Mouse (Mus musculus) embryo, embryonic 10.5 days (tissue): ENCODE measurements around the gene Slc38a1.
"Not testable (repeated sequence)": the region's sequence is repeated elsewhere in the genome, so short reads cannot be mapped to it uniquely, and the experiment has no call there.

ENCODE experiments used
- DNase-seq: peaks from one replicate; pipeline ENCODE4 v3.0.0-alpha.2; 2015; ENCODE audit warnings: low spot score

The Slc38a1 gene

DNA sequence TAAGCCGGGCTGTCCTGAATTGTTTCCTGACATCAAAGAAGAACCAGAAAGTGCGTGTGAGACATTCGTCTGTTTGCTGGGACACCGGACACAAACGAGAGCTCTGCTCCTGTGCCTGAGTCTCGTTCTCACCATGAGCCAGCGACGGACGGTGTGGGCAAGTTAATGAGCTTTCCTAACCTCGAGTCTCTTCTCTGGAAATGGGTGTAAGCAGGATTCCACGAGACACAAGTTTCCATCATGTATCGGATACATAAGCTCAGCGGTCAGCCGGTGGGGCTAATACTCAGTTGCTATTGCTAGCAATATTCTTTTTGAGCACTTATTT lies 15.5 kb upstream of the Slc38a1 start:
- no peak for DNase-seq

DNA sequence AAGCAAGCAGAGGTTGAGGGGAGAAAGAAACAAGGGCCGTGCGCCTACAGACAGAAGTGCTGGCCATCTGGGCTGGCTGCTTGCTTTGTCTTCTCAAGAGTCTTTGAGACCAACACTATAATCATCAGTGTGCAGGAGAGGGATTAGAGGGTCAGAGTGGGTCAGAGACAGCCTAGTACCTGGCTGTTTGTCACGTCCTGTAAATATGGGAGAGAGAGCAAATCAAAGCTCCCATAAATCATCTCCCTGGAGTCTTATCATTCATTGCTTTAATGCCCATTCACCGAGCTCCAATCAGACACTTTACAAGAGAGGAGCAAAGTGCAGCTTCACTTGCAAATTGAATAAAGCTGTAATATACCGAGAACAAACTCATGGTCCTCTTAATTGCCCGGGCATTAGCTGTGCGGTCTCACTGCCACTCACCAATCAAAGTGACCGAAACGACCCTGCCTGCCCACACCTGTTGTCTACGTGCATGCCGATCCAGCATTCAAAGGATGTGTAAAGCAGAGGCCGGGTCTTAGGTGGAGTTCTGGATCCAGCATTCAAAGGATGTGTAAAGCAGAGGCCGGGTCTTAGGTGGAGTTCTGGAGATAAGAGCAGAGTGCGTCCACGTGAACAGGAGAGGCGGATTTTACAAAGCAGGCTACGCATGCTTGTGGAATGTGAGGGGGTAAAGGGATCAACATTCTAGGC lies 15.0 kb upstream of the Slc38a1 start:
- no peak for DNase-seq

- no peak for DNase-seq
These were observed 12.8 kb upstream of the Slc38a1 start for GRCm38 (mm10) chr15:96655514-96655913.

DNA sequence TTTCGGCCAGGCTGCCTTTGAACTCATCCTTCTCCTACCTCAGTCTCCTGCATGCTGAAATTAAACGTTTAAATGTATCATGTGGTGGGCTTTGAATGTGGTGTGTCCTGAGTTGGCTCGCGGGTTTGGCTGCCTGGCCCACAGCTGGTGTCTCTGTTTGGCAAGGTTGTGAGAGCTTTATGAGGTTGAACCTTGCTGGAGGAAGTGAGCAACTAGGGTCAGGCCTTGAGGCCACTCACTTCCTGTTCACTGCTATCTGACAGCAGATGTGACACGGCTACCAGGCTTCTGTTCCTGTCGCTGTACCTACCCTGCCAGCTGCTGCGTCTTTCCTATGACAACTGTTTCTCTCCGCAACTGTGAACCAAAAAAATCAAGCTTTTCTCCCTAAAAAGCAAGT lies 12.0 kb upstream of the Slc38a1 start:
- DNase-seq, result peak; percentile 28

DNA sequence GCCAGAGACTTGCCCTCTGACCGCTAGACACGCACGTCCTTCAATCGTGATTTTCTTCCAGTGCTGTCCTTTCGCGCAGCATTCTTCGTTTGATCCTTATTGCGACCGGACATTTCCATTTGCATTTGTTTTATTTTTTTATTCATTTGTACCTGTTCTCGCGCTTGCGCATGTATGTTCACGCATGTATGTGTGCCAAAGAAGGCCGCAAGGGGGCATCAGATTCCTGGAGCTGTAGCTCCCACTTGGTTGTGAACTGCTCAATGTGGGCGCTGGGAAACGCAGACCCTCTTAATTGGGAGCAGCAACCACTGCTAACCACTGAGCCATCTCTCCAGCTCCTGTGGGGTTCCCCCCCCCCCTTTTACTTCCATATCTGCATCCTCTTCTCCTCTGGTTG lies 10.3 kb upstream of the Slc38a1 start:
- DNase-seq, result no peak

GRCm38 (mm10) chr15:96652531-96652930 lies 9.8 kb upstream of the Slc38a1 start:
- no peak for DNase-seq

GRCm38 (mm10) chr15:96647376-96647775 lies 4.7 kb upstream of the Slc38a1 start:
- no peak for DNase-seq

- peak; percentile 71 for DNase-seq
These were observed 785 bp downstream of the Slc38a1 start for GRCm38 (mm10) chr15:96641821-96642435.

- peak; percentile 89 for DNase-seq
These were observed 1.4 kb downstream of the Slc38a1 start for GRCm38 (mm10) chr15:96641111-96641820.

GRCm38 (mm10) chr15:96640291-96640985 lies 2.3 kb downstream of the Slc38a1 start:
- DNase-seq, result peak; percentile 84

GRCm38 (mm10) chr15:96639630-96640029 lies 3.1 kb downstream of the Slc38a1 start:
- DNase-seq, result peak; percentile 17

DNA sequence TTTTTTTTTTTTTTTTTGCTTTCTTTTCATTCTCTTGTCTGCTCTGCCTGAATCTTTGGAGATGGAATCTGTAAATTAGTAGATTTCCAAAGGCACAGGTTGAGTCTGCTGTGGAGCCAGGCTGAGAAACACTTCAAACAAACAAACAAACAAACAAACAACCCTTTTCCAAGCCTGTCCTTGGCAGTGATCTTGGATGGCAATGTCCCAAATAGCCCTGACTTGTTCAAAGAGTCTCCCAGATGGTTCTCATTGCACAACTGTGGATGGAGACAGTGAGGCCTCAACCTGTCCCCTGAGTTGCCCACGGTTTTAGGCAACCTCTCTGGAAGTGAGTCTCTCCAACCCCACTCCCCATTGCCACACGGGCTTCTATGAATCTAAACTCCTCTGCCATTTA lies 4.1 kb downstream of the Slc38a1 start:
- DNase-seq, result no peak

DNA sequence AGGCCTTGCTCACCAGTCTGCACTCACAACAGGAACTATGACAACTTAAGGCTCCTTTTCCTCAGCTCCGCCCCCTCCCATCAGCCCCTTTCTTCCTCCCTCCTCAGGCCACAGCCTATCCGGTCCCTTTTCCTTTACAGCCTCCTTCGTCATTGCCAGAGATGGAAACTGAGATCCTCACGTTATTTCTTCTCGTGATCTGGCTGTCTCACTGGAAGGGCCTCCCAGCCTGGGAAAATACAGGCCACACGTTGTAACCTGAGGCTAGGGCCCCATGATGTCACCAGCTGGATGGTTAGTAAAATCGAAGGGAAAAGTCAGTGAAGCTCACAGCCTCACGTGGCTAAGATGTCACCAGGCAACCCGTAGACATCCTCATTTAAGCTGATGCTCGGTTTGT lies 4.5 kb downstream of the Slc38a1 start:
- peak; percentile 34 for DNase-seq

- peak; percentile 24 for DNase-seq
These were observed 7.9 kb downstream of the Slc38a1 start for GRCm38 (mm10) chr15:96634670-96635405.

DNA sequence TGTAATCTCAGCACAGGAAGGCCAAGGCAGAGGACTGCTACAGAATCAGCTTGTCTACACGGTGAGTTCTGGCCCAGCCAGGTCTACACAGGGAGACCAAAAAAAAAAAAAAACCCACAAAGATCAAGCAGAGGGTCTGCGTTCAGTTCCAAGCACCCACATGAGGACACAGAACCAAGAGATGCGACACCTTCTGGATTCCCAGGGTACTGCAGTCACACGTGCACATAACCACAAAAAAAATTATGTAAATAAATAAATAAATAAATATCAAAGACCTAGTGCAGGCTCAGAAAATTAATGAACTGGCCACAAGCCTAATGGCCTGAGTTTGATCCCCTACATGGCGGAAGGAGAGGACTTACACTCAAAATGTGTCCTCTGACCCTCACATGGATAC lies 10.5 kb downstream of the Slc38a1 start:
- no peak for DNase-seq

GRCm38 (mm10) chr15:96631107-96631718 lies 11.5 kb downstream of the Slc38a1 start:
- DNase-seq, result no peak

DNA sequence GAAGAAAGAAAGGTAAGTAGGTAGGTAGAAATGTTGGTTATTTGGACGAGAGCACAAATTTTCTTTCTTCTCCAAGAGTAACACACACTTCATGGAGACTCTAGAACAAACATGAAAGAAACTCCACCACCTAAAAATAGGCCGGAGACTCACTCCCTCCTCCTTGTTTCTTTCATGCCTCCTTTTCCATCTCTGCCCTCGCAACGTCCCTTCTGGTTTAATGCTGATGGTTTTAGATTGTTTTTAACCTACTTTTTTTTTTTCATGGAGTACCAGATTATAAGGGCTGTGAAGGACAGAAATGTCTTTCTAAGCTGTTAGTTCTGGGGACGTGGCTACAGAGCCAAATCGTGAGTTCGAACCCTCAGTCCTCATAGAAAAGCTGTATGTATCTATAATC lies 14.5 kb downstream of the Slc38a1 start:
- DNase-seq, result no peak

DNA sequence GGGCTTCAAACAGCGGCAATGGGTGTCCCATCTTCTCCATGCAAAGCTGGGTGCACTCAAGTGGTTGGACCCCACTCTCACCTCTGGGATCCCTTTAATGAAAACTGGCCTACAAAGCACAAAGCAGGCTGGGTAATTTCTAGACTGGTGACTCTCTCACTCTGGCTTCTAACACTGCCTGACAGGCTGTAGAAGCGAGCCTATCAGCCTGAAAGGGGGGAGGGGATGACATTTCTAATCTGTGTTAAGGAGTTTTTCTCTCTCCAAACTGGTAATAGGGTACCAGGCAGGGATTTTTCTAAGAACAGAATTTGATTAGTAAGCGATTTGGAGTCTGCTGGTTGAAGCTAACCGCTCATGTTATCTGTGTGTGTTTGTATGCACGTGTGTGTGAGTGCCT lies 15.8 kb downstream of the Slc38a1 start:
- DNase-seq, result no peak

DNA sequence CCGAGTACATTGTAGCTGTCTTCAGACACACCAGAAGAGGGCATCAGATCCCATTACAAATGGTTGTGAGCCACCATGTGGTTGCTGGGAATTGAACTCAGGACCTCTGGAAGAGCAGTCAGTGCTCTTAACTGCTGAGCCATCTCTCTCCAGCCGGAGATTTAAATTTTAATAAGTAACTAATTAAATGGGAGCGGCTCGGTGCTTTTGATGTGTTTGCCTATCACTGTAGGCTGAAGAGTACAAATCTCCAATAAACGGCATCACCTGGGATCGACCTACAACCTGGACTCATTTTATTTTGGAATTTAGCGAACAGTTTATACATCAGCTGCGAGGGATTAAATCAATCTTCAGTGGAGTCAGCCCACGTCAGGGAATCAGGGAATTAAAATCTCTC lies 17.7 kb downstream of the Slc38a1 start:
- DNase-seq, result not testable (repeated sequence)

- DNase-seq, result no peak
These were observed 20.3 kb downstream of the Slc38a1 start for GRCm38 (mm10) chr15:96622376-96622775.

GRCm38 (mm10) chr15:96621686-96622085 lies 21.0 kb downstream of the Slc38a1 start:
- no peak for DNase-seq

GRCm38 (mm10) chr15:96617555-96617954 lies 25.2 kb downstream of the Slc38a1 start:
- no peak for DNase-seq
